Mouse (Mus musculus) midbrain, embryonic 16.5 days (tissue): ENCODE measurements around the gene Zfp874b. TPM values are rescaled to one million over a fixed set of nuclear protein-coding genes. Genes with fewer than 3 reads are reported as not detected.
A peak's percentile ranks its signal among the peaks of the same experiment; 100 is the strongest.
"Not testable (repeated sequence)": the region's sequence is repeated elsewhere in the genome, so short reads cannot be mapped to it uniquely, and the experiment has no call there.

Experiments
- ATAC-seq: fragments of 200-750 bp; cut with Nextera tagmentation; 2 replicates; pipeline ENCODE4 v1.8.0; 2017; ENCODE audit warnings: moderate TSS enrichment
- H3K27ac ChIP-seq: fragments of 300-500 bp; sonication (generic); 2 replicates; pipeline ENCODE4 v1.5.1; 2014; ENCODE audit warnings: mild to moderate bottlenecking, low read length, mixed read lengths
- H3K27me3 ChIP-seq: fragments of 300-500 bp; sonication (generic); 2 replicates; pipeline ENCODE4 v1.6.1; 2014; ENCODE audit warnings: low read depth, low read length, mixed read lengths; ENCODE audit not compliant: control insufficient read depth, insufficient read depth
- H3K36me3 ChIP-seq: fragments of 300-500 bp; sonication (generic); 2 replicates; pipeline ENCODE4 v1.6.1; 2014; ENCODE audit warnings: mild to moderate bottlenecking, low read length, moderate library complexity, mixed read lengths; ENCODE audit not compliant: control insufficient read depth, insufficient read depth
- H3K4me1 ChIP-seq: fragments of 300-500 bp; sonication (generic); 2 replicates; pipeline ENCODE4 v1.6.1; 2014; ENCODE audit warnings: mild to moderate bottlenecking, low read length, mixed read lengths; ENCODE audit not compliant: control insufficient read depth, insufficient read depth
- H3K4me2 ChIP-seq: fragments of 300-500 bp; sonication (generic); 2 replicates; pipeline ENCODE4 v1.6.1; 2014; ENCODE audit warnings: mild to moderate bottlenecking, low read length, mixed read lengths
- H3K4me3 ChIP-seq: fragments of 300-500 bp; sonication (generic); 2 replicates; pipeline ENCODE4 v1.5.1; 2014; ENCODE audit warnings: low read depth, mild to moderate bottlenecking, low read length, moderate library complexity, mixed read lengths
- H3K9ac ChIP-seq: fragments of 300-500 bp; sonication (generic); 2 replicates; pipeline ENCODE4 v1.6.1; 2014; ENCODE audit warnings: low read depth, low read length, mixed read lengths
- H3K9me3 ChIP-seq: fragments of 300-500 bp; sonication (generic); replicated peaks from 2 replicates; pipeline ENCODE4 v1.6.1; 2014; ENCODE audit warnings: mild to moderate bottlenecking, low read length, mixed read lengths; ENCODE audit not compliant: control insufficient read depth, poor library complexity, severe bottlenecking
- WGBS: fragments of 180-500 bp; shearing (Covaris S2); extraction: QIAGEN DNeasy Blood & Tissue Kit; methylation state at CpG from one replicate; pipeline ENCODE4 v1.1.7; 2014; 5-methylcytosine and 5-hydroxymethylcytosine counted together
- polyA plus RNA-seq: library from polyadenylated mRNA; unstranded; fragments of >200 nt; fragmentation: Nextera tagmentation; extraction: Ambion mirVana; gene quantifications from 2 replicates; pipeline ENCODE4 v1.2.1, GENCODE M21; 2015

Zfp874b gene
- polyA plus RNA-seq, 1 experiment from 2014 or later: 3.1 TPM

- ATAC-seq: no peak
- no peak overlapping the region for H3K9ac ChIP-seq
- H3K27ac ChIP-seq: no peak overlapping the region
- H3K4me1 ChIP-seq: no peaks in the 10 kb centered on the region
- H3K4me2 ChIP-seq: no peak overlapping the region
- H3K4me3 ChIP-seq: no peak overlapping the region
- H3K9me3 ChIP-seq: no peaks in the 10 kb centered on the region; the same call in 1 of the 2 replicates
- 92% methylated on average over 3 of the region's 3 CpGs for WGBS
- no peaks in the 10 kb centered on the region for H3K27me3 ChIP-seq
- H3K36me3 ChIP-seq: peaks cover 25% of the 10 kb centered on the region
Observed at GRCm38 (mm10) chr13:67469274-67469673, 14.8 kb downstream of the Zfp874b start.

- H3K9me3 ChIP-seq, H3K36me3 ChIP-seq, H3K4me3 ChIP-seq, ATAC-seq, H3K4me2 ChIP-seq, H3K4me1 ChIP-seq, H3K27me3 ChIP-seq, H3K27ac ChIP-seq, H3K9ac ChIP-seq: not testable (repeated sequence)
- WGBS: 82% methylated on average over 2 of the region's 5 CpGs
Observed at GRCm38 (mm10) chr13:67463506-67464185, 20.4 kb downstream of the Zfp874b start.

DNA sequence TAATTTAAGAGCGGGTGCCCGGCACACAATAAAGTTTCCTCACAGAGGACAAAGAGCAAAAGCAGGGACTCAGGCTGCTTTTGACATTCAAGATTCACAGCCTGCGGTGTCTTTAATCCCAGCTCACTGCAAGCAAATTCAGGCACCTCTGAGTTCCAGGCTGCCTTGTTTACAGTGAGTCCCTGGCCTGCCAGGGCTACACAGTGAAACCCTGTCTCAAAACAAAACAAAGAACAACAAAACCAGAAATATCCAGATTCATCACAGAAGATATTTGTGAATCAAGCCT lies 32.1 kb downstream of the Zfp874b start:
- Histone ChIP-seq H3K4me2 (peak overlapping the region; percentile 62), H3K4me3 (peak overlapping the region; percentile 51), H3K4me1 (peaks cover 9% of the 10 kb centered on the region), H3K27me3 (no peaks in the 10 kb centered on the region), H3K9me3 (no peaks in the 10 kb centered on the region), H3K27ac (0 out of 2 replicates have a peak overlapping the region, but pooled peaks have one; percentile 2), H3K9ac (peak overlapping the region; percentile 54), H3K36me3 (peaks cover 2% of the 10 kb centered on the region)
- 0% methylated on average over 3 of the region's 3 CpGs for WGBS
- ATAC-seq: peak; percentile 67

DNA sequence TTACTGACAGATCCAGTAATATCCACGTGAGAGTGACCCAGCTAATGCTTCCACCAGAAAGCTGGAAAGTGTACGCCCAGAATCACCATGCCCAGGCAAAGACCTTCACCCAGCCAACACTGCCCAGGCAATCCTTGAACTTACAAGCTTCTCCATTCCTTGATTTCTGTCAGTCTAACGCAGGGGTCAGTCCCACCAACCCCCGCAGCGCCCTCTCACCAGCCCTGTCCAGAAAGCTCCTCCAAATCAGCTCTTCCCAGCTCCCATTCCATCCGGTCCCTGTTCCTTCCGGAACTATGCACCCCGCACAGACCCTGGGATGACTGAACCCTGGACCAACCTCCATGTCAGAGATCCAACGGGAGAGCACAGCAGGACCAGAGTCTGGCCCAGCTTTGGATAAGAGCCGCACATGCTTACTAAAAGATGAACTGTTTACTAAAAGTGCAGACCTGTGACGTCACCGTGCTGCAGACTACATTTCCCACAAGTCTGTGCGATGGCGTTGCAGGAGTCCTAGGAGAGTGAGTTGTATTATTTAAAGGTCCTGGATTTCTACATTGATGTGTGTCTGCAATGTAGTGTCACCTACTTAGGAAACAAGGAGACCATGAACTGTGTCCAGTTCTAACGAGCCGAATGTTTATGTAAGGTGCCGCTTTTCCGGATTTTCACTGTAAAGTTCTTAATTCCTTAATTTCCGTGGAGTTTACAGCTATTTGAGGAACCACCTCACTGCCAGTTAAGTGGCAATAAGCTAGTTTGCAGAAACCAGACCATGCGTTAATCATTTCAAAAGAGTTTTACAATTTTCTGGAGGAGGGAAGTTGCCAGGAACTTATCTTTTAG lies 32.7 kb downstream of the Zfp874b start, which contains the start of gene Zfp874a:
Gene Zfp874a (minus strand): TSS at position 453 of the 849 bp plus-strand sequence.
- WGBS: 1% methylated on average over 20 of the region's 20 CpGs
- no peaks in the 10 kb centered on the region for H3K27me3 ChIP-seq
- H3K36me3 ChIP-seq: peaks cover 8% of the 10 kb centered on the region
- H3K4me2 ChIP-seq: peak within 1 kb of the TSS; percentile 62
- H3K27ac ChIP-seq: 0 out of 2 replicates have a peak within 1 kb of the TSS, but pooled peaks have one; percentile 2
- peak within 1 kb of the TSS; percentile 51 for H3K4me3 ChIP-seq
- H3K4me1 ChIP-seq: peaks cover 9% of the 10 kb centered on the region
- peak within 1 kb of the TSS; percentile 54 for H3K9ac ChIP-seq
- ATAC-seq: peak; percentile 98
- H3K9me3 ChIP-seq: 0 out of 2 replicates have a peak, but pooled peaks cover under 1% of the 10 kb centered on the region

DNA sequence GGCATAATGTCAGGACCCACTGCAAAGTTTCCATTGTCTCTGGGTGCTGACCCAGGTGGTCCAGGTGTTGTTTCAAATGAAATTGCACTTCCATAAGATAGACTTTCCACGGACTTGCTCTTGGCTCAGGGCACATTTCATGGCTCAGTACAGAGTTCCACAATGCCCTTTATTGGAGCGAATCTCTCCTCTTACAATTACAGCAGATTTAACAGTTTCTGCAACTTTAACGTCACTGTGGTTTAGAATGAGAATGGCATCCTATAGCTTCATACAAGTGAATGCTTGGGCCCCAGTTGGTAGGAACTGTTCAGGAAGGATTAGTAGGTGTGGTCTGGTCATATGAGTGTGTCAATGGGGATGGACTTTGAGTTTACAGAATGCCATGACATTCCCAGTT lies 47.0 kb downstream of the Zfp874b start:
- not testable (repeated sequence) for H3K27ac ChIP-seq, H3K4me1 ChIP-seq, H3K36me3 ChIP-seq, H3K27me3 ChIP-seq, H3K9ac ChIP-seq, ATAC-seq, H3K4me3 ChIP-seq, H3K4me2 ChIP-seq, H3K9me3 ChIP-seq
- no CpG with 5 or more reads among the region's 3 CpGs for WGBS

DNA sequence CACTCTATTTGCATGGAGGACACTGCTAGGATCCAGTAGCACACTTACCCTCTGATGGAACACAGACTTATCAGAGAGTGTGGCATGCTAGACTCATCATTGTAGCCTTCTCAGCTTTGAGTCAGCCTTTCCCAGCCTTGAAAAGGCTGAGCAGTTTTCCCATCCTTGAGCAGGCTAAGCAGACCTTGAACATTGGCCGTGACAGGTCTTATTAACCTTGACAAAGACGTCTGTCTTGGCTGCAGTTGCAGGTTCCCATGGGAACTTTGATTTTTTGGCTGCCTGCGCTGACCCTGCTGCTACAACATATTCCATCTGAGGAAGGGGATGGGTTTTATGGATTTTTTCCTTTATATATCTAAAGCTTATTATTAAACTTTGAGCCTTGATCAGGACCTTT lies 55.9 kb downstream of the Zfp874b start:
- no peaks in the 10 kb centered on the region for H3K4me1 ChIP-seq
- H3K27me3 ChIP-seq: no peaks in the 10 kb centered on the region
- no peak for ATAC-seq
- H3K4me2 ChIP-seq: no peak overlapping the region
- no peak overlapping the region for H3K4me3 ChIP-seq
- H3K27ac ChIP-seq: no peak overlapping the region
- H3K36me3 ChIP-seq: no peaks in the 10 kb centered on the region
- H3K9ac ChIP-seq: no peak overlapping the region
- no peaks in the 10 kb centered on the region for H3K9me3 ChIP-seq
- 70% methylated on average over 3 of the region's 3 CpGs for WGBS

DNA sequence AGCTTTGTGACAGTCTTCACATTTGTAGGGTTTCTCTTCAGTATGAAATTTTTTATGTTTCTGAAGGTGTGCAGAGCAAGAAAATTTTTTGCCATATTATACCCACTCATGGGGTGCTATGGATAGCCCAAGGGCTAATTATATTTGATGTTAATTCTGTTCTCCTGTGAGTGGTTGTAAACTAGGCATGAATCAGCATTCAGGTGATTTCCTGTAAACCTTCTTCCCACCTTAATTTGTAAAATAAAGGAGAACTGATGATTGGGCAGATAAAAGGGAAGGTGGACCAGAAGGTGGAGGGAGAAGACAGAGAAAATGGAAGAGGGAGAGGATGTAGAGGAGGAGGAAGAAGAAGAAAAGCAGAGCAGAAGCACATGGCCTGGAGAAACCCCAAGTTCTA lies 58.4 kb downstream of the Zfp874b start:
- not testable (repeated sequence) for H3K4me2 ChIP-seq, H3K4me1 ChIP-seq, H3K27me3 ChIP-seq, H3K27ac ChIP-seq, H3K36me3 ChIP-seq, H3K9ac ChIP-seq, H3K9me3 ChIP-seq, ATAC-seq, H3K4me3 ChIP-seq

DNA sequence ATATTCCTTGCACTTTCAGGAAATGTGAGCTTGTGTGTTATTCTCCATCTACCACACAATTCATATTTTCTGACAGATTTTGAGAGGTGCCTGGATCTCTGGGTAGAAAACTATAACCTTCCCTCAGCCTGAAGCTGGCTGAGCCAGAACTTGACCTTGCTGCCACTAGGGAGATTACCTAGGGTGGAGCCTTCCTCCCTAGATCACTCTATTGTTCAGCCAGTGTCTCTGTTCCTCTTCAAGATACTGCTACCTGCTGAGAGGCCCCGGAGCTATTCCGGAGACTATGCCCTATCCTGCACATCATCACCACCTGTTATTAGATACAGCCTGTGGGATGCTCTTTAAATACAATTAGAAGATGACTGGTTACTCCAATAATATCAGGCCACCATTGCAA lies 61.5 kb downstream of the Zfp874b start:
- H3K4me2 ChIP-seq, H3K4me1 ChIP-seq, H3K4me3 ChIP-seq, H3K9ac ChIP-seq, H3K27ac ChIP-seq, ATAC-seq, H3K9me3 ChIP-seq, H3K27me3 ChIP-seq, H3K36me3 ChIP-seq: not testable (repeated sequence)
- 74% methylated on average over 2 of the region's 2 CpGs for WGBS
